Mouse (Mus musculus) CD4-positive, CD25-positive, alpha-beta regulatory T cell, adult 9 weeks (primary cell): ENCODE measurements around the gene Gm15128. TPM values are rescaled to one million over a fixed set of nuclear protein-coding genes. Genes with fewer than 3 reads are reported as not detected.

ENCODE experiments used
- polyA plus RNA-seq: library from polyadenylated mRNA; unstranded; fragments of 100-300 nt; shearing (Covaris generic); gene quantifications from one replicate; pipeline ENCODE4 v1.2.1, GENCODE M21; 2017

Gene Gm15128
- polyA plus RNA-seq: not detected

GRCm38 (mm10) chrX:147765691-147766090 is at the start of gene Gm15128:
TSS of gene Gm15128 (plus strand) at chrX:147765991.

Other genes with a start within 250 kb of the Gm15128 start
- not detected for gene Lrch2, start 211.9 kb upstream of the Gm15128 start, polyA plus RNA-seq
- gene Gm15080, start 227.0 kb downstream of the Gm15128 start, polyA plus RNA-seq: not detected